Mouse (Mus musculus) CH12.LX (cell line): ENCODE data around the gene Clpp.

ENCODE experiments used
- CHD1 ChIP-seq: IDR thresholded peaks from 2 replicates; pipeline ENCODE4 v1.6.1; 2012; ENCODE audit warnings: low read depth, low read length, improper control_type of control experiment, inconsistent platforms
- CTCF ChIP-seq, 2 experiments: IDR thresholded peaks in 1 of 2; conservative IDR thresholded peaks in 1 of 2; 2 replicates each; pipeline ENCODE4 v1.5.1; 2011 to 2012; ENCODE audit warnings: low read depth in 2 of 2, low read length in 2 of 2, improper control_type of control experiment in 1 of 2, inconsistent platforms in 1 of 2, mild to moderate bottlenecking in 1 of 2, moderate library complexity in 1 of 2
- POLR2A ChIP-seq: IDR thresholded peaks from 2 replicates; pipeline ENCODE4 v1.6.1; 2011; ENCODE audit warnings: low read depth, mild to moderate bottlenecking, improper control_type of control experiment, low read length

DNA sequence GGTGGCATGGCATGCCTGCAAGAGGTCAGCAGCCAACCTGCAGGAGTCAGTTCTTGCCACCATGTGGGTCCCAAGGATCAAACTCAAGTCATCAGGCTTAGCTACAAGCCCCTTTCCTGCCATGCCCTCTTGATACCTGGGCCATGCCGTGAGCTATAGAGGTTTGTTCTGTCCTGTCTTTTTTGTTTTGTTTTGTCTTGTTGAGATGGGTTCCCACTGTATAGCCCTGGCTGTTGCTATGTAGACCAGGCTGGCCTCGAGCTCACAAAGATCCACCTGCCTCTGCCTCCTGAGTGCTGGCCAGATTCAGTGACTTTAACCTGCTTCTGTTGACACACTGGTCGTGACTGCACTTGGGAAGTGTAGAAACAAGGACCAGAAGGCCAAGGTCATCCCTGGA is 14.7 kb upstream of the Clpp start:
- TF ChIP-seq CHD1, result no peak
- TF ChIP-seq POLR2A, result no peak
- TF ChIP-seq CTCF (conservative IDR thresholded peaks at IDR 0.05 in 1 of 2, IDR thresholded peaks at IDR 0.05 in 1 of 2; ENCODE audit: low read depth in 2 of 2, low read length in 2 of 2), result no peak
